Mouse (Mus musculus) kidney, embryonic 14.5 days (tissue): Measurements from ENCODE around the gene Pcnx2. TPM values are rescaled to one million over a fixed set of nuclear protein-coding genes. Genes with fewer than 3 reads are reported as not detected.
A peak's percentile ranks its signal among the peaks of the same experiment; 100 is the strongest.

Experiments
- ATAC-seq: fragments of 200-750 bp; cut with Nextera tagmentation; 2 replicates; pipeline ENCODE4 v1.8.0; 2017; ENCODE audit warnings: moderate number of reproducible peaks, mild to moderate bottlenecking, moderate TSS enrichment, moderate library complexity; ENCODE audit not compliant: low FRiP score, low TSS enrichment
- H3K27ac ChIP-seq: fragments of 300-500 bp; sonication (generic); 2 replicates; pipeline ENCODE4 v1.5.1; 2014; ENCODE audit warnings: low read depth, mild to moderate bottlenecking, low read length, moderate library complexity, mixed read lengths
- H3K27me3 ChIP-seq: fragments of 300-500 bp; sonication (generic); 2 replicates; pipeline ENCODE4 v1.6.1; 2014; ENCODE audit warnings: mild to moderate bottlenecking, low read length; ENCODE audit not compliant: control insufficient read depth, insufficient read depth
- H3K36me3 ChIP-seq: fragments of 300-500 bp; sonication (generic); 2 replicates; pipeline ENCODE4 v1.6.1; 2014; ENCODE audit warnings: low read length, mixed read lengths; ENCODE audit not compliant: control insufficient read depth, insufficient read depth
- H3K4me1 ChIP-seq: fragments of 300-500 bp; sonication (generic); 2 replicates; pipeline ENCODE4 v1.6.1; 2014; ENCODE audit warnings: low read length, mixed read lengths; ENCODE audit not compliant: control insufficient read depth, insufficient read depth
- H3K4me2 ChIP-seq: fragments of 300-500 bp; sonication (generic); replicated peaks from 2 replicates; pipeline ENCODE4 v1.6.1; 2014; ENCODE audit warnings: low read depth, mild to moderate bottlenecking, low read length
- H3K4me3 ChIP-seq: fragments of 300-500 bp; sonication (generic); 2 replicates; pipeline ENCODE4 v1.5.1; 2014; ENCODE audit warnings: mild to moderate bottlenecking, low read length
- H3K9ac ChIP-seq: fragments of 300-500 bp; sonication (generic); 2 replicates; pipeline ENCODE4 v1.6.1; 2014; ENCODE audit warnings: low read depth, mild to moderate bottlenecking, low read length, moderate library complexity
- H3K9me3 ChIP-seq: fragments of 300-500 bp; sonication (generic); 2 replicates; pipeline ENCODE4 v1.6.1; 2016; ENCODE audit warnings: low read length; ENCODE audit not compliant: control insufficient read depth
- WGBS: fragments of 180-500 bp; shearing (Covaris S2); extraction: QIAGEN DNeasy Blood & Tissue Kit; methylation state at CpG from one replicate; pipeline ENCODE4 v1.1.7; 2014; 5-methylcytosine and 5-hydroxymethylcytosine counted together
- polyA plus RNA-seq: library from polyadenylated mRNA; unstranded; fragments of >200 nt; fragmentation: Nextera tagmentation; extraction: Ambion mirVana; gene quantifications from 2 replicates; pipeline ENCODE4 v1.2.1, GENCODE M21; 2014

Gene Pcnx2
- polyA plus RNA-seq, 1 experiment from 2014 or later: 0.15 TPM

GRCm38 (mm10) chr8:125795341-125795740, 102.8 kb downstream of the Pcnx2 start:
- WGBS: 31% methylated on average over 2 of the region's 2 CpGs
- Histone ChIP-seq H3K4me3 (no peak overlapping the region), H3K4me1 (0 out of 2 replicates have a peak, but pooled peaks cover 5% of the 10 kb centered on the region), H3K9ac (no peak overlapping the region), H3K27ac (no peak overlapping the region), H3K36me3 (no peaks in the 10 kb centered on the region), H3K27me3 (no peaks in the 10 kb centered on the region), H3K9me3 (no peaks in the 10 kb centered on the region), H3K4me2 (0 out of 2 replicates have a peak overlapping the region, but pooled peaks have one; percentile 2)
- ATAC-seq: peak; percentile 85

DNA sequence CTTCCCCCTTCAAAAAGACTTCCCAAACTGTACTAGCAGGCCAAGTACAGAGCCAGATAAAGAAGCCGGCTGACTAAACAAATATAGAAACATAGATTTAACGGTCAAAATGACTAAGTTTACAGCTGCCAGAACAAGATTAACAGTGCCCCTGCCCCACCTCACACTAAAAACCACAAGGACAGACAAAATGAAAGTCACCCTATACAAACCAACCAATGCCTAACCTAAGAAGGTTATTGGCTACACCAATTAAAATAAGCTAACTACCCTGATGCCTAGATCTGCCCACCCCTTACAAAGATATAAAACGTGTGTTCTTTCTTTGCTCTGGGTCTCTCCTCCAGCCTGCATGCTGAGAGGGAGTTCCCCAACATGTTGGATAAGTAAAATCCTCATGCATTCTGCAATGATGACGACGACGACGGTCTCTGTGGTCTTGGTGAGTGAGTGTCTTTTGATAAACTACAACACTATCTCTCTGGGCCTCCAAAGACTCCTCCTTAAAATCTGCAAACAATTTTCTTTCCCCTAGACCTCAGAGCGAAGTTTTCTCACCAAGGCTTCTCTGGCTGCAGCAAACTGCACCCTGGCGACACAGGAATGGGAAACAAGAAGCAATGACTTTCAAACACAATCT, 105.2 kb downstream of the Pcnx2 start:
- Histone ChIP-seq H3K4me2 (no peak overlapping the region), H3K9me3 (no peaks in the 10 kb centered on the region), H3K9ac (no peak overlapping the region), H3K4me3 (no peak overlapping the region), H3K27me3 (no peaks in the 10 kb centered on the region), H3K4me1 (0 out of 2 replicates have a peak, but pooled peaks cover 5% of the 10 kb centered on the region), H3K27ac (no peak overlapping the region), H3K36me3 (no peaks in the 10 kb centered on the region)
- ATAC-seq: no peak
- 69% methylated on average over 9 of the region's 9 CpGs for WGBS

- Histone ChIP-seq H3K4me1 (no peaks in the 10 kb centered on the region; the same call in 1 of the 2 replicates), H3K27ac (no peak overlapping the region), H3K36me3 (no peaks in the 10 kb centered on the region), H3K9me3 (no peaks in the 10 kb centered on the region), H3K27me3 (no peaks in the 10 kb centered on the region), H3K4me3 (no peak overlapping the region), H3K9ac (no peak overlapping the region), H3K4me2 (no peak overlapping the region)
- no peak for ATAC-seq
- 85% methylated on average over 7 of the region's 7 CpGs for WGBS
Measured at GRCm38 (mm10) chr8:125786886-125787285, 111.2 kb downstream of the Pcnx2 start.

DNA sequence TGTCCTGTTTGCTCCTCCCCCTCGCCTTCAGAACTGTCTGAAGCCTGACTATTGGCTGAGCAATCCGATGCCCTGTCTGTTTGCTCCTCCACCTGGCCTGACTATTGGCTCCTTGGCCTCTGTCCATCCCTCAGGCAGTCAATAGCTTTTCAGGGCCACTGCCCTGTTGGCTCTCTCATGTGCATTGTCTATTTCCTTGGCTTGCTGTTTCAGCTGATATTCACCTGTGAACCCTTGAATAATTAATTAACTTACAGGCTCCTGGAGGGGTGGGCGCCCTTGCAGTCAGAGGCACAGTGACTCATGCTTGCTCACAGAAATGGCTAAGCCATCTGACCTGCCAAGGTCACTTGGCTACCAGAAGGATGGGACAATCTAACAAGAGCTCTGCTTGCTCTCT, 116.0 kb downstream of the Pcnx2 start:
- Histone ChIP-seq H3K36me3 (no peaks in the 10 kb centered on the region), H3K27ac (no peak overlapping the region), H3K4me2 (no peak overlapping the region), H3K9ac (no peak overlapping the region), H3K4me1 (peaks cover 8% of the 10 kb centered on the region; the same call in 1 of the 2 replicates), H3K27me3 (no peaks in the 10 kb centered on the region), H3K4me3 (no peak overlapping the region), H3K9me3 (no peaks in the 10 kb centered on the region)
- 67% methylated on average over 3 of the region's 3 CpGs for WGBS
- peak; percentile 43; the same call in 1 of the 2 replicates for ATAC-seq

DNA sequence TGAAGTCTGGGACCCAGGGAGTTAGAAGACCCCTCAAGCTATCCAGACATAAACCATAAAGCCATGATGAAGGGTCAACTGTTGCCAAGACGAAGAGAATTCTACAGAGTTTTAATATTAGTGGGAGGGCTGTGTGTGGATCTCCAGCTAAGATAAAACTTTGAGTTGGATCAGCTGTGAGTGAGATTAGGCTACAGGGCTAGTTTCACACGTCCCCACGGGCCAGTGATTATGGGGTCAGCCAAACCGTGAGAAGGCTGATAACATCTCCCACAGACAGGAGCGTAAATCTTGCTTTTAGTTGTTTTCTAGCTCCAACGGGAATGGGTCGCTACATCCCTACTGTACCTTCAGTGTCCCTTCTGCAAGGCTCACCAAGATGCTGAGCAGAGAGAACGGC, 118.5 kb downstream of the Pcnx2 start:
- Histone ChIP-seq H3K9ac (no peak overlapping the region), H3K36me3 (no peaks in the 10 kb centered on the region), H3K27ac (0 out of 2 replicates have a peak overlapping the region, but pooled peaks have one; percentile 10), H3K4me2 (no peak overlapping the region), H3K4me1 (peaks cover 8% of the 10 kb centered on the region; the same call in 1 of the 2 replicates), H3K4me3 (no peak overlapping the region), H3K27me3 (no peaks in the 10 kb centered on the region), H3K9me3 (no peaks in the 10 kb centered on the region)
- peak; percentile 37 for ATAC-seq
- WGBS: 13% methylated on average over 8 of the region's 8 CpGs

- no peak overlapping the region for H3K9ac ChIP-seq
- no peak overlapping the region for H3K4me3 ChIP-seq
- no peak overlapping the region for H3K4me2 ChIP-seq
- no peaks in the 10 kb centered on the region for H3K36me3 ChIP-seq
- H3K27me3 ChIP-seq: no peaks in the 10 kb centered on the region
- WGBS: 92% methylated on average over 5 of the region's 5 CpGs
- peaks cover 8% of the 10 kb centered on the region; the same call in 1 of the 2 replicates for H3K4me1 ChIP-seq
- ATAC-seq: no peak
- no peaks in the 10 kb centered on the region for H3K9me3 ChIP-seq
- no peak overlapping the region for H3K27ac ChIP-seq
Measured at GRCm38 (mm10) chr8:125778919-125779318, 119.2 kb downstream of the Pcnx2 start.

DNA sequence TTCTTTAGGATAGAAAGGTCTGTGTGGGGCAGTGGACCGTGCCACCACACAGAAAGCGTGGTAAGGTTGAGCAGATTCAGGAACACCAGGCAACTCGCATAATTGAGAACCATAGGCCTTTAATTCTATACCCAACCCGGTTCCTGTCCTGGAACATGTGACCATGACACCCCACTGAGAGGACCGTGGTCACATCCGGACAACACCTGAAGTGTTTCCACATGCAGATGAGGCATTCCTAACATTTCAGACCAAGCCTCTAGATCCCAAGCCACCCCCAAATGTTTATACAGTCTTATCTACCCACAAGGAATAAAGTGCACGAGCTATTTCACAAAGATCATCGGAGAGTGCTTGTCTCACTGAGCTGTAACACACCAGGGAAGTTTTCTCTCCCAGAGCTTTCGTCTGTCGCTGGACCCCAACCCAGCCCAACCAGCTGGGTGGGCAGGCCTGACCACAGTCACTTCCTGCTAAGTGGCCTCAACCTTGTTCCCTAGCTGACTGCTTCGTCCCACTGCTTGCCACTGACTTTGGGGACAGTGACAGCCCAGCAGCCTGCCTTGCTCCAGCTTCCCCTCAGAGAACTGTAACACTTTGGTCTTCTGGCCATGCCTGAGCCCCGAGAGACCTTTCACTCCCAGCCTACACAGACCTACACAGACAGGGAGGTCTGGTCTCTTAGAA, 120.5 kb downstream of the Pcnx2 start:
- Histone ChIP-seq H3K36me3 (no peaks in the 10 kb centered on the region), H3K4me1 (peaks cover 8% of the 10 kb centered on the region; the same call in 1 of the 2 replicates), H3K9ac (no peak overlapping the region), H3K4me2 (no peak overlapping the region), H3K4me3 (no peak overlapping the region), H3K9me3 (no peaks in the 10 kb centered on the region), H3K27me3 (no peaks in the 10 kb centered on the region), H3K27ac (no peak overlapping the region)
- 63% methylated on average over 12 of the region's 12 CpGs for whole genome bisulfite sequencing
- no peak for ATAC-seq

DNA sequence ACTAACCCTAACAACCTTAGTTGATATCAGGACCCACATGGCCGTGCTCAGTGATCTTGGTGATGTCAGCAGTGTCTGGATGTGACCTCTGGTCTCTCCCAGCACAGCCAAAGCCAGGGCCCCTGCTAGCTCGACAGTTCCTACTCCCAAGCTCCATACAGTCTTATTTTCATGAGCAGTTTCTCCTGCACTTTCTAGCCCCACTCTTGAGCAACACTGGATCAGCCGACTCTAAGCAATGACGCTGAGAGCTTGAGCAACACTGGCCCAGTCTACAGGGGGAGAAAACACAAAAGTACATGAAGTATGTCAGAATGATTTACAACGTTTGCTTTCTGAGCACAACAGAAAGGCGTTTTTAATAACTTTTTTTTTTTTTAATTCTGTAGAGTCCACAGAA, 121.3 kb downstream of the Pcnx2 start:
- ATAC-seq: no peak
- 48% methylated on average over 6 of the region's 6 CpGs for WGBS

DNA sequence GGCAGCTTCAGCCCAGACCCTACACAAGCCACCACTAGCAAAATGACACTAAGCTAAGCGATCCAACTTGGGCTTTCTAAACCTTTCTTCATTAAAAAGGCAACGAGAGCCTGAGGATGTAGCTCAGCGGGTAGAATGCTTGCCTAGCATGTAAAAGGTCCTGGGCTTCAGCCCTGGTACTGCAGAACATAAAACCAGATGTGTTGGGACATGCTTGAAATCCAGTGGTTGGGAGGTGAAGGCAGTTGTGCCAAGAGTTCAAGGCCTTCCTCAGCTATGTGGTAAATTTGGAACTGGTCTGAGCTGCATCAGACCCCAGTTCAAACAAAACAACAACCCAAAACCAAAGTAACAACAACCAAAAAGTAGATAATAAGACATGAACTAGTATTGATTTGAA, 121.8 kb downstream of the Pcnx2 start:
- Histone ChIP-seq H3K4me3 (no peak overlapping the region), H3K27me3 (no peaks in the 10 kb centered on the region), H3K4me1 (peaks cover 8% of the 10 kb centered on the region; the same call in 1 of the 2 replicates), H3K4me2 (no peak overlapping the region), H3K36me3 (no peaks in the 10 kb centered on the region), H3K9me3 (no peaks in the 10 kb centered on the region), H3K27ac (no peak overlapping the region), H3K9ac (no peak overlapping the region)
- 91% methylated on average over 3 of the region's 3 CpGs for WGBS
- no peak for ATAC-seq

More for the DNA sequence above, 121.3 kb downstream of the Pcnx2 start:
- Histone ChIP-seq H3K4me1 (peaks cover 8% of the 10 kb centered on the region; the same call in 1 of the 2 replicates), H3K9ac (no peak overlapping the region), H3K36me3 (no peaks in the 10 kb centered on the region), H3K9me3 (no peaks in the 10 kb centered on the region), H3K4me3 (no peak overlapping the region), H3K27ac (no peak overlapping the region), H3K27me3 (no peaks in the 10 kb centered on the region), H3K4me2 (no peak overlapping the region)
